Mouse (Mus musculus) heart, postnatal 0 days (tissue): ENCODE measurements around the gene Cited2.

Source experiments
- CTCF ChIP-seq: IDR thresholded peaks from 2 replicates; pipeline ENCODE4 v1.5.1; 2016; ENCODE audit warnings: antibody characterized with exemption, control low read depth, low read depth
- EP300 ChIP-seq: IDR thresholded peaks from 2 replicates; pipeline ENCODE4 v1.6.1; 2016; ENCODE audit warnings: antibody characterized with exemption, low read depth

- TF ChIP-seq EP300 (no peak), CTCF (no peak)
These were observed 3.3 kb downstream of the Cited2 start for GRCm38 (mm10) chr10:17726373-17726720.
